9 mouse cellular contexts compared by ENCODE assay signal in the genomic region with DNA sequence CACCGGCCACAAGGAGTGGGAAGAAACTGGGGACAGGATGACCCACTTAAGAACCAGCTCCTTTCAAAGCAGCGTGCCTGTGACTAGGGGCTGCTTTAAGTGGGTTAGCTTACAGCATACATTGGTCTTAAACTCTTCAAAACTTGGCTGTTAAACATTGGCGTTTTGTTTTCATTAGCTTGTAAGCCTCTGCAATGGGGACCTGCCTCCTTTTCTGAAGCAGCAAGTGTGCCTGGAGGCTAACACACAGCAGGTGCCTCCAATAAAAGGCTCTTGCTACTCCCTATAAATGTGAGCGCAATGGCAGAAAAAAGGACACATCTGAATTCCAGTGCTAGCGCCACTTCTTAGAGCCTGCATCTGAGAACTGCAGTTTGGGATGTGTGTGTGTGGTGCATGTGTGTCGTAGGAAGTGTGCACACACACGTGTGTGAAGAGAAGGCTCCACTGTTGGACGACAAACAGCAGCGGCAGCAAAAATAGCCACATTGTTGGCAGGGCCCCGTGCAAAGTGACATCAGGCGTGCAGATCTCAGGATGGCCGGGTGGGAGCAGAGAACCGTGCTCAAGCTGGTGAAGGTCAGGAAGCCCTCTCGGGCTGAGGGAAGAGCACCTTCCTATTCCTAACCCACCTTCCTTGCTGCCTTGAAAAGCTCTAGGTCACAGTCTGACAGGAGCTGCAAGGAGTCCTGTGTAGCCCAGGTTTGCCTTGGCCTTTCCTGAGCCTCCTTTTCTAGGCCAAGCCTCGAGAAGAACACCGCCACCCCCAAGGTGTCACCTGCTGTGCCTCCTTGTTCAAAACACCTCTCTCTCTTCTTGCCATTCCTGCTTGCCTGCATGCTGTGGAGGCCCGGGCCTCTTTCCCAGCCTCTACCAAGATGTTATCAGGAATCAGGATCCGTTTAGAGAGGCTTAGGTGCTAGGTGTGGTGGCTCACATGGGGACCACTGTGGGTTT. TPM values are rescaled to one million over a fixed set of nuclear protein-coding genes. Genes with fewer than 3 reads are reported as not detected.
DNase-seq lines count a peak whose midpoint lies in the region; ATAC-seq lines count a peak whose summit lies in the region.
"Had no signal": no experiment of that assay in that cellular context is flagged by ENCODE, and none has a peak within 500 bp of the region (broad histone marks: within the 10 kb centered on the region; RNA-seq: fewer than 3 reads in every experiment).

No protein-coding gene starts in this region.

- ATAC-seq in frontal cortex, adult (ENCODE audit: low TSS enrichment): peak; percentile 66
- no peak for ATAC-seq in erythroblast, adult 5-6 weeks (replicated peaks; ENCODE audit: low FRiP score, poor library complexity, severe bottlenecking)

- intact Hi-C loops in left cerebral cortex, postnatal 10 days (cut with DNase I): no loop called here

- no peak for DNase-seq in frontal cortex, postnatal 25 days (ENCODE audit: low spot score in 2 of 2)
- peak; percentile 38 for DNase-seq in right cerebral cortex, adult 18-20 months
- no peak for DNase-seq in right cerebral cortex, postnatal 4 days
- DNase-seq in left cerebral cortex, postnatal 10 days (ENCODE audit: extremely low spot score in 1 of 2, low spot score in 2 of 2): peak; percentile 23 to 54
- no peak for DNase-seq in natural killer cell, adult 2 months (ENCODE audit: low spot score in 2 of 2)
- no peak for DNase-seq in adrenal gland, postnatal 4 days (ENCODE audit: low spot score in 2 of 2)
- DNase-seq: gastrocnemius, postnatal 25 days had no signal

RNA-seq across cellular contexts. Expression of a gene that starts 3.6 kb away (rescaled TPM):
- total RNA-seq in left cerebral cortex, postnatal 10 days (2021): 1 to 10 TPM; 1.3 to 1.7 TPM
- total RNA-seq in erythroblast, adult 5-6 weeks (2015; ENCODE audit: low replicate concordance): 6.1 and 10.2 TPM in 2 replicates
- total RNA-seq in erythroblast, adult 5-6 weeks (2017; ENCODE audit: low replicate concordance): 0.28 and 1.4 TPM in 2 replicates
- 1 to 10 TPM in 1 of 2 experiments, under 1 TPM in 1; 0.99 to 1.1 TPM for total RNA-seq in adrenal gland, postnatal 4 days (2021)
- total RNA-seq: gastrocnemius, postnatal 25 days had no signal

RNA-seq across cellular contexts. Expression of a gene that starts 44.6 kb away (rescaled TPM):
- 10 to 100 TPM; 14.7 to 18.7 TPM for total RNA-seq in left cerebral cortex, postnatal 10 days (2021)
- 323 and 336 TPM in 2 replicates for total RNA-seq in erythroblast, adult 5-6 weeks (2015; ENCODE audit: low replicate concordance)
- 573 and 620 TPM in 2 replicates for total RNA-seq in erythroblast, adult 5-6 weeks (2017; ENCODE audit: low replicate concordance)
- 10 to 100 TPM; 12.8 to 14.2 TPM for total RNA-seq in adrenal gland, postnatal 4 days (2021)

RNA-seq across cellular contexts. Expression of a gene that starts 60.0 kb away (rescaled TPM):
- total RNA-seq in left cerebral cortex, postnatal 10 days (2021): 10 to 100 TPM; 51.8 to 53.7 TPM
- 22.4 and 32.1 TPM in 2 replicates for total RNA-seq in erythroblast, adult 5-6 weeks (2015; ENCODE audit: low replicate concordance)
- 65.8 and 91.9 TPM in 2 replicates for total RNA-seq in erythroblast, adult 5-6 weeks (2017; ENCODE audit: low replicate concordance)
- 10 to 100 TPM; 65.1 to 71.2 TPM for total RNA-seq in adrenal gland, postnatal 4 days (2021)

Comparison
In these comparisons a context has a peak if more than half of its experiments do, and no peak if none do; other contexts are left out.
1. DNase-seq: peak in right cerebral cortex, adult 18-20 months (single experiment) and left cerebral cortex, postnatal 10 days (2 of 2); none in frontal cortex, postnatal 25 days (0 of 2), right cerebral cortex, postnatal 4 days (single experiment), natural killer cell, adult 2 months (0 of 2) and adrenal gland, postnatal 4 days (0 of 2).
2. RNA of a gene that starts 44.6 kb away (total RNA-seq): 323 to 620 TPM in erythroblast, adult 5-6 weeks; 14.7 to 18.7 TPM in left cerebral cortex, postnatal 10 days and 12.8 to 14.2 TPM in adrenal gland, postnatal 4 days; every median in the first group is over 10 times any median in the second.